Mouse (Mus musculus): ENCODE measurements around the gene Krtap21-1.

GRCm38 (mm10) chr16:89416311-89416710, 12.6 kb upstream of the Krtap21-1 start:
- TF ChIP-seq CTCF (conservative IDR thresholded peaks at IDR 0.05; ENCODE audit: low read length) (no peak), NANOG (IDR thresholded peaks at IDR 0.05; ENCODE audit: borderline replicate concordance, low read length) (no peak), POU5F1 (IDR thresholded peaks at IDR 0.05; ENCODE audit: borderline replicate concordance, low read length) (no peak)

Measured in E14TG2a.4 (cell line).